Mouse (Mus musculus) bone marrow, adult 2 months (tissue): Measurements from ENCODE around the gene Eif3b.

Experiments used
- CTCF ChIP-seq: fragments of 200-500 bp; IDR thresholded peaks from 2 replicates; pipeline ENCODE4 v1.5.1; 2011; ENCODE audit warnings: low read length, control low read depth; ENCODE audit not compliant: control insufficient read depth, insufficient read depth
- POLR2A ChIP-seq: fragments of 200-500 bp; IDR thresholded peaks from 2 replicates; pipeline ENCODE4 v1.6.1; 2011; ENCODE audit warnings: low read depth, mild to moderate bottlenecking, control low read depth, low read length, borderline replicate concordance; ENCODE audit not compliant: control insufficient read depth

DNA sequence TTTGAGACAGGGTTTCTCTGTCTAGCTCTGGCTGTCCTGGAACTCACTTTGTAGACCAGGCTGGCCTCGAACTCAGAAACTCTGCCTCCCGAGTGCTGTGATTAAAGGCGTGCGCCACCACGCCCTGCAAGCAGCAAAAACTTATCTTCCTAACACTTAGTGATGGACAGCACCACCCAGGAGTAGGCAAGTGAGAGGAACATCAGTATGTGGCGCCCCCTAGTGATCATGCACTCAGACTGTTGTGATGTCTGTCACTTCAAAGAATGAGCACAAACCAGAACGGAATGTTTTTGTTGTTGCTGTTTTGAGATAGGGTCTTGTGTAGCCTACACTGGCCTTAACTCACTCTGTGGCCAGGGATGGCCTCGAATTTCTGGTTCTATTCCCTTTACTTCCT, 7.8 kb upstream of the Eif3b start:
- TF ChIP-seq CTCF (peak; percentile 70), POLR2A (no peak)
